Mouse (Mus musculus) embryonic facial prominence, embryonic 14.5 days (tissue): ENCODE results near the gene Spn. TPM values are rescaled to one million over a fixed set of nuclear protein-coding genes. Genes with fewer than 3 reads are reported as not detected.

Experiments
- ATAC-seq: fragments of 200-750 bp; cut with Nextera tagmentation; 2 replicates; pipeline ENCODE4 v1.8.0; 2017; ENCODE audit warnings: low read depth, moderate number of reproducible peaks, moderate TSS enrichment
- DNase-seq: peaks from one replicate; pipeline ENCODE4 v3.0.0-alpha.2; 2015; ENCODE audit warnings: low spot score
- H3K27ac ChIP-seq: fragments of 300-500 bp; sonication (generic); replicated peaks from 2 replicates; pipeline ENCODE4 v1.5.1; 2014; ENCODE audit warnings: low read depth, mild to moderate bottlenecking, low read length, moderate library complexity
- H3K27me3 ChIP-seq: fragments of 300-500 bp; sonication (generic); replicated peaks from 2 replicates; pipeline ENCODE4 v1.6.1; 2014; ENCODE audit warnings: low read length; ENCODE audit not compliant: control insufficient read depth, insufficient read depth
- H3K36me3 ChIP-seq: fragments of 300-500 bp; sonication (generic); 2 replicates; pipeline ENCODE4 v1.6.1; 2014; ENCODE audit warnings: low read length, mixed read lengths; ENCODE audit not compliant: control insufficient read depth, insufficient read depth
- H3K4me1 ChIP-seq: fragments of 300-500 bp; sonication (generic); 2 replicates; pipeline ENCODE4 v1.6.1; 2014; ENCODE audit warnings: antibody characterized with exemption, low read length; ENCODE audit not compliant: control insufficient read depth, insufficient read depth
- H3K4me2 ChIP-seq: fragments of 300-500 bp; sonication (generic); 2 replicates; pipeline ENCODE4 v1.6.1; 2014; ENCODE audit warnings: low read depth, mild to moderate bottlenecking, low read length, moderate library complexity, mixed read lengths
- H3K4me3 ChIP-seq: fragments of 300-500 bp; sonication (generic); 2 replicates; pipeline ENCODE4 v1.5.1; 2014; ENCODE audit warnings: low read depth, mild to moderate bottlenecking, low read length
- H3K9ac ChIP-seq: fragments of 300-500 bp; sonication (generic); 2 replicates; pipeline ENCODE4 v1.6.1; 2014; ENCODE audit warnings: low read depth, mild to moderate bottlenecking, low read length, moderate library complexity, mixed read lengths
- H3K9me3 ChIP-seq: fragments of 300-500 bp; sonication (generic); 2 replicates; pipeline ENCODE4 v1.6.1; 2016; ENCODE audit warnings: low read length; ENCODE audit not compliant: control insufficient read depth
- WGBS: fragments of 180-500 bp; shearing (Covaris S2); extraction: QIAGEN DNeasy Blood & Tissue Kit; methylation state at CpG from one replicate; pipeline ENCODE4 v1.1.7; 2014; 5-methylcytosine and 5-hydroxymethylcytosine counted together
- polyA plus RNA-seq: library from polyadenylated mRNA; unstranded; fragments of >200 nt; fragmentation: Nextera tagmentation; extraction: Ambion mirVana; gene quantifications from 2 replicates; pipeline ENCODE4 v1.2.1, GENCODE M21; 2014

Spn gene
- polyA plus RNA-seq, 1 experiment from 2014 or later, result 0.32 TPM

DNA sequence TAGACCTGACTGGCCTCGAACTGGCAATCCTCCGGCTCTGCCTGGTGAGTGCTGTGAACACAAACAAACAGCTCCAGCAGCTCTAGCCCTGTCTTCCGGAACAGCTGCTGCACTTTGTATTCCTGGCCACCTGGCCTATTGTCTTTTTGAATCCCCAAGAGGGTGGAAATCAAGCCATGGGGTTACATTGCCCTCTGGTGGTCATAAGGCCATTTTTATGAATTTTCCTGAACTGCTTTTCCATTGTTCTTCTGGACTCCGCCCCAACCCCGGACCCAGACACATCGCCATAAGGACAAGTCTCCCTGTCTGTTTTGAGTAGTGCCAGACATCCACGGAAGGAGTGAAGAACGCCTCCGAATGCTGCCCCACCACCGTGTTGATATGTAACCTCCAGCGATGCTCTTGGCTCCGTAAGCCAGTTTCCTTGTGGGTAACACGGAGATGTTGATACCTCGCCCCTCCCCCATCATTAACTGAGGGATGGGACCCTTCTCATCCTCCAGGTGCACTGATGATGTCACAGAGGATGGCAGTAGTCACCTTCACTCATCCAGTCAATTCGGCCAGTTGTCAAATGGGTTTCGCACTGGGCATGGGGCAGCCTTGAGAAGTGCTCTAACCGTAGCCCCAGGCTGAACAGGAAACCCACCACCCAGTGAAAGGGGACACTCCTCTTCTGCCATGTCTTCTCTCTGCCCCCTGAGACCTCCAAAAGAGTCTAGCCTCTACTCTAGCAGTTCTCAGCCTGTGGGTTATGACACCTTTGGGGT lies 32.9 kb downstream of the Spn start:
- no peaks in the 10 kb centered on the region for H3K27me3 ChIP-seq
- 0 out of 2 replicates have a peak, but pooled peaks cover 4% of the 10 kb centered on the region for H3K4me1 ChIP-seq

DNA sequence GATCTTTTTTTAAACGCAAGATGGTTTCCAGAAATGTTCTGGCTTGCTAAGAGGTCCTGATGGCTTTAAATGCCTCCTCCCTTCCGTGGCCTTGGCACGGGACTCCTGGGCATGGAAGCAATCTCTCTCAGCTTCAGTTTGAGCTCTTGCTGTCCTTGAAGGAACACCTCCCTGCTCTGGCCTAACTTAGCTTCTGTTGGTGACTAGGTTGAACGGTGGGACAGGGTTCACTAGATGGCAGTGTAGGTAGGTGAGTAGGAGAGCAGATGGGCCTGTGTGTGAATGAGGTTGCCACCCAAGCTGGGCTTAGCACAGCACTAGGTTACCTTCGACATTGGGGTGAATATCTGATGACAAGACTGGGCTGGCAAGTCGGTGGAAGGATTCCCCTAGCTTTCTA lies 33.7 kb downstream of the Spn start:
- no peak overlapping the region for H3K4me2 ChIP-seq
- H3K9ac ChIP-seq, result no peak overlapping the region
- no peaks in the 10 kb centered on the region for H3K9me3 ChIP-seq
- ATAC-seq (no peak), DNase-seq (no peak)
- H3K4me1 ChIP-seq, result 0 out of 2 replicates have a peak, but pooled peaks cover 4% of the 10 kb centered on the region
- H3K36me3 ChIP-seq, result no peaks in the 10 kb centered on the region
- peak overlapping the region; percentile 62; the same call in 1 of the 2 replicates for H3K27ac ChIP-seq
- no peaks in the 10 kb centered on the region for H3K27me3 ChIP-seq
- H3K4me3 ChIP-seq, result no peak overlapping the region
- WGBS, result 62% methylated on average over 6 of the region's 6 CpGs

More for the DNA sequence above, 32.9 kb downstream of the Spn start:
- H3K4me2 ChIP-seq, result peak overlapping the region; percentile 55
- DNase-seq (peak; percentile 93), ATAC-seq (peak; percentile 93)
- peak overlapping the region; percentile 33 for H3K4me3 ChIP-seq
- 12% methylated on average over 17 of the region's 17 CpGs for whole genome bisulfite sequencing
- H3K9me3 ChIP-seq, result no peaks in the 10 kb centered on the region
- H3K27ac ChIP-seq, result peak overlapping the region; percentile 74; the same call in 1 of the 2 replicates
- no peaks in the 10 kb centered on the region for H3K36me3 ChIP-seq
- H3K9ac ChIP-seq, result peak overlapping the region; percentile 62

DNA sequence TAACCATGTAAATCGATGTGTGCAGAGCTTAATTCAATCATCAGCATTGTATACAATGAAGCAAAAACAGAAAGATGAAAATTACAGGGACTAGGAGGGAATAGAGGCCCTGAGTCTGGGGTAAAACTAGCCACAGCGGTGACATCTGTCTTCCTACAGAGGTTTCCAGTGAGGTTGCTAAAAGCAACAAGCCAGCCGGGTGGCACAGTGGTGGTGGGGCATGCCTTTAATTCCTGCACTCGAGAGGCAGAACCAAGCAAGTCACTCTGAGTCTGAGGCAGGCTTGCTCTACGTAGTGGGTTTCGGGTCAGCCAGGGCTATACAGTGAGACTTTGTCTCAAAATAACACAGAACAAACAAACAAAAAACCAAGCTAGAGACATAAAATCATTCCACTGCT lies 35.5 kb downstream of the Spn start:
- H3K36me3 ChIP-seq, result no peaks in the 10 kb centered on the region
- H3K27ac ChIP-seq, result no peak overlapping the region
- no peak for ATAC-seq
- DNase-seq, result no peak
- H3K27me3 ChIP-seq, result no peaks in the 10 kb centered on the region
- no peak overlapping the region for H3K4me2 ChIP-seq
- H3K4me1 ChIP-seq, result peaks cover 9% of the 10 kb centered on the region; the same call in 1 of the 2 replicates
- no peak overlapping the region for H3K4me3 ChIP-seq
- H3K9ac ChIP-seq, result no peak overlapping the region
- H3K9me3 ChIP-seq, result no peaks in the 10 kb centered on the region
- 61% methylated on average over 6 of the region's 6 CpGs for WGBS

DNA sequence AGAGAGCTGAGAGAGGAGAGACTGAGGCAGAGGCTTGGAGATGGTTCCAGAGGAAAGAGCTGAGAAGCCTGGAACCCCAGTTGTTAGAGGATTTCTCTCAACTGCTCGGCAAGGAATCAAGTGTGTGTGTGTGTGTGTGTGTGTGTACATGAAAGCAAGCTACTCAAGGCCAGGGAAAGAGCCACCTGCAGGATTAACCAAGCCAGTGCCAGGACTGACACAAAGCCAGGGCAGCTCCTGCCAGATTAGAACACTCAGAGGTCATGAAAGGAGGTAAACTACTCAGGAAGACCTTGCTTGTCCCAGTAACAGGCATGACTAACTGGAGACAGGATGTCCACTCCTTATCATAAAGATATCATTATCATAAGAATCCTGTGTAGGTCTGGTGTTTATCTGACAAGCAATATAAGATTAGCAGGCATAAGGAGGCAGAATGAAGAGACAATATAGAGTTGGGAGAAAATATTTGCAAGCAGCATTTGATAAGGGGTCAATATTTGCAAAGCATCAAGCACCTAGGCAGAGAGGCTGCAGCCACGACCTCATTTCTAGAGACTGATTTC lies 36.1 kb downstream of the Spn start:
- H3K36me3 ChIP-seq, result no peaks in the 10 kb centered on the region
- no peak overlapping the region for H3K4me2 ChIP-seq
- no peak overlapping the region for H3K27ac ChIP-seq
- peaks cover 9% of the 10 kb centered on the region; the same call in 1 of the 2 replicates for H3K4me1 ChIP-seq
- ATAC-seq (no peak), DNase-seq (no peak)
- no peak overlapping the region for H3K9ac ChIP-seq
- no peaks in the 10 kb centered on the region for H3K9me3 ChIP-seq
- 34% methylated on average over 2 of the region's 2 CpGs for WGBS
- H3K4me3 ChIP-seq, result no peak overlapping the region
- H3K27me3 ChIP-seq, result no peaks in the 10 kb centered on the region

DNA sequence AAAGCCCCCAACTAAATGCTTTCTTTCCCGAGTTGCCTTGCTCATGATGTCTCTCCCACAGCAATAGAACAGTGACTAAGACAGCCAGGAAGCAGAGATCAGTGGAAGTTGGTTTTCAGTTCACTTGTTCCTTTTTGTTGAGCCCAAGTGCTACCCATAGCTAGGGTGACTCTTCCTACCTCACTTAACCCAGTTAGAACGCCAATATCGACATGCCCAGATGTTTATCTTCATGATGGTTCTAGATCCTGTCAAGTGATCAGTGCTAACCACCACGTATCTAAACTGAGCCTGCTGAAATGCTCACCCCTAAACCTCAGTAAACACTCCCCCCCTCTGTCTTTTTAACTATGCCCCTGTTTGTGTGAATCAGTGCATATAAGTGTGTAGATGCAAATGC lies 38.1 kb downstream of the Spn start:
- Histone ChIP-seq H3K9ac (no peak overlapping the region), H3K4me3 (no peak overlapping the region), H3K27me3 (no peaks in the 10 kb centered on the region), H3K4me2 (no peak overlapping the region), H3K9me3 (no peaks in the 10 kb centered on the region), H3K4me1 (peaks cover 5% of the 10 kb centered on the region; the same call in 1 of the 2 replicates), H3K36me3 (no peaks in the 10 kb centered on the region), H3K27ac (no peak overlapping the region)
- ATAC-seq, result no peak
- 83% methylated on average over 4 of the region's 4 CpGs for WGBS
- no peak for DNase-seq

DNA sequence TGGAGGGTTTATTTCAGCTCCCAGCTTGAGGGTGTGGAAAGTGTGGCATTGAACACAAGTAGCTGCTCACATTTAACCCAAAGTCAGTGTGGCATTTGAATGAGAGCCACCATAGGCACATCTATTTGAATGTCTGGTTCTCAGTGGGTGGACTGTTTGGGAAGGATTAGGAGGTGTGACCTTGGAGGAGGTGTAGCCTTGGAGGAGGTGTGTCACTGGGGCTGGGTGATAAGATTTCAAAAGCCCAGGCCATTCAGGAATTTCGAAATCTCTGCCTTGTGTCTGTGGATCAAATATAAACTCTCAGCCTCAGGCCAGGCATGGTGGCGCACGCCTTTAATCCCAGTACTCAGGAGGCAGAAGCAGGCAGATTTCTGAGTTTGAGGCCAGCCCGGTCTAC lies 38.7 kb downstream of the Spn start:
- Histone ChIP-seq H3K4me3 (no peak overlapping the region), H3K27me3 (no peaks in the 10 kb centered on the region), H3K36me3 (no peaks in the 10 kb centered on the region), H3K9me3 (no peaks in the 10 kb centered on the region), H3K27ac (no peak overlapping the region), H3K4me2 (no peak overlapping the region), H3K9ac (no peak overlapping the region), H3K4me1 (peaks cover 5% of the 10 kb centered on the region; the same call in 1 of the 2 replicates)
- DNase-seq (no peak), ATAC-seq (no peak)
- 87% methylated on average over 4 of the region's 4 CpGs for WGBS

DNA sequence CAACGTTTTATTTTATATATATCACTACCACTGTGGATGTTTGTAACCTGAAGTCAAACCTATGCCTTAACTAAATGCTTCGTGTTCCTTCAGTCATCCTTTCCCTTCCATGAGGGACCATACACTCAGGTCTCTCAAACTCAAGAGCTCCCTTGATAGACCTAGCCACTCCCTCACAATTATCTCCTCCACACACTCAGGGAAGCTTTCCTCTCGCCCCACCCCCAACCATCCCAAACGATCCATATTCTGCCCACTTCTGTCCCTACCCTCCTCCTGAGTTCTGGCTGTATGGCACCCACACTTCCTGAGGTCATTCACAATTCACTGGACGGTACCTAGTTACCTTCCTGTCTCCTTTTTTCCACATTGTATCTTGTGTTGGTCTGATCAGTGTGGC lies 39.1 kb downstream of the Spn start:
- 77% methylated on average over 5 of the region's 5 CpGs for whole genome bisulfite sequencing
- ATAC-seq (no peak), DNase-seq (no peak)
- H3K27ac ChIP-seq, result no peak overlapping the region
- H3K4me1 ChIP-seq, result peaks cover 5% of the 10 kb centered on the region; the same call in 1 of the 2 replicates
- H3K9me3 ChIP-seq, result no peaks in the 10 kb centered on the region
- H3K27me3 ChIP-seq, result no peaks in the 10 kb centered on the region
- H3K36me3 ChIP-seq, result no peaks in the 10 kb centered on the region
- no peak overlapping the region for H3K4me2 ChIP-seq
- no peak overlapping the region for H3K9ac ChIP-seq
- no peak overlapping the region for H3K4me3 ChIP-seq

DNA sequence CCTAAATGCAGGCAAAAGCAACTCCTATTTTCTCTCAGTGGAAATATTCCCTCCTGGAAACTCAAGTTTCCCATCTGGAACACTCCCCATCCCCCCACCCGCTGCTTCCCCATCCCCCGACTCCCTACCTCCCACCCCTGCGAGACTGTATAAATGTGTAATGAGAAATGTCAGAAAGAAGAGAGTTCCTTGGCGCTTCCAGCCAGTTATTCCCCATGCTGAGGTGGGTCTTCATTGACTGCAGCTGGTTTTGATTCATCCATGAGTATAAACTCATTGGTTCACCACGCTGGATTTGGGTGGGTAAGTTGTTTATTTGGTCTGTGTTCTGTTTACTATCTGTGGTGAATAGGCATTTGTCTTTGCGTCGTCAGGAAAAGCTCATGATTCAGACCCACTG lies 41.2 kb downstream of the Spn start:
- no peak overlapping the region for H3K4me3 ChIP-seq
- 46% methylated on average over 7 of the region's 7 CpGs for whole genome bisulfite sequencing
- peaks cover 5% of the 10 kb centered on the region; the same call in 1 of the 2 replicates for H3K4me1 ChIP-seq
- DNase-seq (peak; percentile 69), ATAC-seq (peak; percentile 67; the same call in 1 of the 2 replicates)
- H3K9me3 ChIP-seq, result no peaks in the 10 kb centered on the region
- peak overlapping the region; percentile 80 for H3K27ac ChIP-seq
- no peak overlapping the region for H3K9ac ChIP-seq
- no peaks in the 10 kb centered on the region for H3K27me3 ChIP-seq
- no peaks in the 10 kb centered on the region for H3K36me3 ChIP-seq
- H3K4me2 ChIP-seq, result peak overlapping the region; percentile 3; the same call in 1 of the 2 replicates
